In the genomic region with DNA sequence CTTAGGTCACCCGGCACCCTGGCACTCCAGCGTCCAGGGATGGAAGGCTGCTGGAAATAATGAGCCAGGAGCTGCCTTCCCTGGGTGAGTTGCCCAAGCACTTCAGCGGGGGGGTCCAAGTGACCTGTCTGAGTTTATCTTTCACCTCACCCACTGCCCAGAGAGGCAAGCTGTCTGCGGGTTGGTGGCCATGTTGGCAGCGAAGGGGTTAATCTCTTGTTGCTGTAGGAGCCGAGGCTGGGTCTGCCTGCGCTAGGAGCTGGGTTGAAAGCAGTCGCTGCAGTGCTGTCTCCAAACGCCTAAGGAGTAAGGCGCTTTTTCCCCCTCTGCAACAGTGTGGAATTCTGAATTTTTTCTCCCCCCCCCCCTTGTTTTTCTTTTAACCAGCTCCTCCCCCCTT, we compare ENCODE assay signal across 8 mouse cellular contexts.
DNase-seq lines count a peak whose midpoint lies in the region; ATAC-seq lines count a peak whose summit lies in the region.

No protein-coding gene starts in this region.

- DNase-seq in layer of hippocampus, adult 11-12 months (ENCODE audit: low spot score), result peak; percentile 47
- no peak for DNase-seq in layer of hippocampus, adult 9-10 months (ENCODE audit: low spot score)
- DNase-seq in forebrain, embryonic 10.5 days (ENCODE audit: extremely low spot score, low spot score), result peak; percentile 30
- peak; percentile 24 to 42 for DNase-seq in layer of hippocampus, postnatal 25 days (ENCODE audit: extremely low spot score in 1 of 2, low spot score in 1 of 2)
- DNase-seq in adrenal gland, adult 18-20 months (ENCODE audit: low spot score in 2 of 2), result no peak
- DNase-seq in ovary, postnatal 14 days (ENCODE audit: low spot score), result no peak
- no peak for DNase-seq in lung, adult 18-20 months

- no peak overlapping the region; the same call in 1 of the 2 replicates for H3K4me3 ChIP-seq in forebrain, embryonic 10.5 days
- H3K4me3 ChIP-seq in midbrain, embryonic 15.5 days, result peak overlapping the region; percentile 48

- H3K9me3 ChIP-seq in forebrain, embryonic 10.5 days, result no peaks in the 10 kb centered on the region
- H3K9me3 ChIP-seq in midbrain, embryonic 15.5 days, result no peaks in the 10 kb centered on the region

- H3K4me2 ChIP-seq in midbrain, embryonic 15.5 days, result peak overlapping the region; percentile 69

- whole genome bisulfite sequencing in forebrain, embryonic 10.5 days, result 25% methylated on average over 10 of the region's 10 CpGs
- 13% methylated on average over 10 of the region's 10 CpGs for WGBS in midbrain, embryonic 15.5 days

- H3K27me3 ChIP-seq in forebrain, embryonic 10.5 days (ENCODE audit: poor library complexity, severe bottlenecking), result peaks cover 3% of the 10 kb centered on the region; the same call in 1 of the 2 replicates
- no peaks in the 10 kb centered on the region for H3K27me3 ChIP-seq in midbrain, embryonic 15.5 days (replicated peaks)

- no peak overlapping the region for H3K27ac ChIP-seq in forebrain, embryonic 10.5 days
- H3K27ac ChIP-seq in midbrain, embryonic 15.5 days, result peak overlapping the region; percentile 71

- H3K9ac ChIP-seq in midbrain, embryonic 15.5 days, result peak overlapping the region; percentile 47

- H3K4me1 ChIP-seq in forebrain, embryonic 10.5 days, result peaks cover 26% of the 10 kb centered on the region
- peaks cover 36% of the 10 kb centered on the region for H3K4me1 ChIP-seq in midbrain, embryonic 15.5 days

- peak; percentile 68 for ATAC-seq in midbrain, embryonic 15.5 days (replicated peaks)

- H3K36me3 ChIP-seq in forebrain, embryonic 10.5 days (replicated peaks), result peaks cover 57% of the 10 kb centered on the region
- no peaks in the 10 kb centered on the region for H3K36me3 ChIP-seq in midbrain, embryonic 15.5 days (replicated peaks)

Comparison
In these comparisons a context has a peak if more than half of its experiments do, and no peak if none do; other contexts are left out.
1. DNase-seq: peak in layer of hippocampus, adult 11-12 months (single experiment), forebrain, embryonic 10.5 days (single experiment) and layer of hippocampus, postnatal 25 days (2 of 2); none in layer of hippocampus, adult 9-10 months (single experiment), adrenal gland, adult 18-20 months (0 of 2), ovary, postnatal 14 days (single experiment) and lung, adult 18-20 months (0 of 2).